Mouse (Mus musculus) gastrocnemius, postnatal 25 days (tissue): ENCODE data around the gene Dlk1. TPM values are rescaled to one million over a fixed set of nuclear protein-coding genes. Genes with fewer than 3 reads are reported as not detected.
"Not testable (repeated sequence)": the region's sequence is repeated elsewhere in the genome, so short reads cannot be mapped to it uniquely, and the experiment has no call there.

Experiments used
- DNase-seq: peaks from one replicate; pipeline ENCODE4 v3.0.0; 2022
- total RNA-seq, 2 experiments: library from RNA; stranded (reverse); gene quantifications; 1 replicate in 1 of 2; 2 replicates in 1 of 2; pipeline ENCODE4 v1.2.3; 2021

The Dlk1 gene
- total RNA-seq, 2 experiments from 2014 or later = 9.4 to 12.8 TPM

DNA sequence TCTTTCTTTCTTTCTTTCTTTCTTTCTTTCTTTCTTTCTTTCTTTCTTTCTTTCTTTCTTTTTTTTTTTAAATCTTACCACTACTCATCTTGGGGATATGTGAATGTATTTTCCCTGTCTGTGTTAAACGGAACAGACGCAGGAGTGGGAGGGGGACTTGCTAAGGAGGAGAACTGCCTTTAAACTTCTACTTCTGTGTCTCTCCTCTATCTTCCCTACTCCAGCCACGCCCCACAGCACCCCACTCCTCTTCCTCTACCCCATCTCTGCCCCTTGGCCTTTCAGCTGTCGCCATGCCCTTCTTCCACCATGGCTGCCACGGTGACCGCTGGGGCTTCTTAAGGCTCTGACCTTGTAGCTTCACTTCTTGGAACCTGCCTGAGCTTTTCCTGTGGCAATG, 14.2 kb upstream of the Dlk1 start:
- DNase-seq = no peak

- DNase-seq = no peak
These were observed 12.6 kb upstream of the Dlk1 start for GRCm38 (mm10) chr12:109439974-109440373.

GRCm38 (mm10) chr12:109441366-109441765, 11.3 kb upstream of the Dlk1 start:
- DNase-seq = peak; percentile 32

DNA sequence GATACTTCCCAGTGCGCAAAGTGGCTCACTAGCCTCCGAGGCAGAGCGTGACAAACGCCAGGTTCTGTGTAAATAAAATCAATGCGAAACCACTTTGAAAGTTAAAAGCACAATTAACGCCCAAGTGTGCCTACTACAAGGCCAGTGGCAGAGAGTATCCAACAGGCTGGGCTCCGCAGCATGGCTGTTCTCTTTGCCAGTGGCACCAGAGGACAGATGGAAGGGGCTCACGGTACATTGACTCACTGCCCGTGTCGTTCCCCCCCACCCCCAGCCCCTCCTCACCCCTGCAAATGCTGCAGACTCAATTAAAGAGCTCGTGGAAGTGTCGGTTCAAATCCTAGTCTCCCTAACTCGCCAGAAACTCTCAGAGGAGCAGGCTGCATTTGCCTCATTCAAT, 10.5 kb upstream of the Dlk1 start:
- DNase-seq = no peak

GRCm38 (mm10) chr12:109443276-109443675, 9.3 kb upstream of the Dlk1 start:
- no peak for DNase-seq

GRCm38 (mm10) chr12:109444999-109445398, 7.6 kb upstream of the Dlk1 start:
- no peak for DNase-seq

DNA sequence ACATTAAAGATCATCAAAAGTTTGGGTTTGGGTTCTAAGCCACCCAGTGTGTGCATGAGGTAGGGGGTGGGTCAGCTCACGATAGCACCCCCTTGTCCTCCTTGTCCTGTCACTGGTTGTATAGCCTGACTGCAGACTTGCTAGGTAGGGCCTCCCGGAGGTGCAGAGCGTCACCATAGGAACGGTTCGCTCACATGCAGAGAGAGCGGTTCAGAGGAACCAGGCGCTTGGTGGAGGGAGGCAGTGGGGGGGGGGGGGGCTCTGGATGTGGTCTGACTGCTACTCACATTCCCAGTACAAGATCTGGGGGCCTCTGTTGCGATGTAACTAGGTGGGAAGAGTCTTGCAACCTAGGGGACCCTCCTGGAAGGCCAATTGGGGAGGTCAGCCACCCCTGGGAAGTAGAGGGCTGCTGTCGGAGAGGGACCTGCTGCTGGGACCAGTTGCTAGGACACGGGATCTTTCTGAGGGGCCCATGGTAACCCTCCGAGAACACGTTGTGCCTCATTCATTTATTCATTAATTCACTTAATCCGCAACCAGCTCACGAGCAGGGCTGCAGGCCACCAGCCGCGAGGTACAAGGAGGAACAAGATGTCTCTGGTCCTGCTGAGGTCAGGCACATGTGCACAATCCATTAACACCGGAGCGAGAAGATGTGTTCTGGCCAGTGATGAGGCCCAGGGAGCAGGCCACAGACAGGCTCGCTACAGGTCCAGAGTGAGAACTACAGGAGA, 7.0 kb upstream of the Dlk1 start:
- no peak for DNase-seq

- no peak for DNase-seq
These were observed 6.2 kb upstream of the Dlk1 start for GRCm38 (mm10) chr12:109446236-109446941.

- DNase-seq = no peak
These were observed 2.9 kb upstream of the Dlk1 start for GRCm38 (mm10) chr12:109449421-109450411.

DNA sequence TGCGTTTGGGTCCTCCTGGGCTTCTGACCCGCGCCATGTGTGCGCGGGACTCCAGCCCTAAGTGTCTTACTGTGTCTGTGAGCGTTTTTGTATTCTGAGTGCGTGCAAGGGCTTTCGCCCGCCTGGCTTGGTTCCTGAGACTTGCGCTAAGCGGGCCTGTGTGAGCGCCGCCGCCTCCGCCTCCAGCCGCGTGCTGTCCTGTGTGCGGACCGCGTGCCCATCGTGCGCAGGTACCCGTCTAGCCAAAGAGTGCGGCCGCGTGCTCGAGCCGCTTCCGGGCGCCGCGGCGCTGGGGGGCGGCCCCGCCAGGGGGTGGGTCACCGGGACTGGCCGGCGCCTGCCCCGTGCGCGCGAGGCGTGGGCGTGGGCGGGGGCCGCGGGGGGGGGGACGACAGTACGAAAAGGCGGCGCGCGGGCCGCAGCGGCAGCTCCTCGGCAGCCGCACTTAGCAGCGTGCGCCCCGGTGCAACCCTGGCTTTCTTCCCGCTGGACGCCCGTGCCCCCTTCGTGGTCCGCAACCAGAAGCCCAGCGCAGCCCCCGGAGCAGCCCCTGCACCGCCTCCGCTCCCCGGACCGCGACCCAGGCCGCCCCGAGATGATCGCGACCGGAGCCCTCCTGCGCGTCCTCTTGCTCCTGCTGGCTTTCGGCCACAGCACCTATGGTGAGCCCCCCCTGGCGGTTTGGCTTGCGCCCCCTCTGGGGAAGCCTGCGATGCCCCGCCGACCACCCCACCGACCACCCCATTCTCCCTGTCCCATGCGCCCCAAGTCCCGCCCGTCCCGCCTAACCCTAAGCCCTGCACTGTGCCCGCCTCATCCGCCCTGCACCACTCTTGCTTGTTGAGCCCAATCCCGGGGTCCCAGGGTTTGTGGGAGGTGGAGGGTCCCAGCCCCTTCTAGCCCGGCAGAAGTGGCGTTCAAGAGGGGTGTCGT, 708 bp downstream of the Dlk1 start:
- DNase-seq = no peak

DNA sequence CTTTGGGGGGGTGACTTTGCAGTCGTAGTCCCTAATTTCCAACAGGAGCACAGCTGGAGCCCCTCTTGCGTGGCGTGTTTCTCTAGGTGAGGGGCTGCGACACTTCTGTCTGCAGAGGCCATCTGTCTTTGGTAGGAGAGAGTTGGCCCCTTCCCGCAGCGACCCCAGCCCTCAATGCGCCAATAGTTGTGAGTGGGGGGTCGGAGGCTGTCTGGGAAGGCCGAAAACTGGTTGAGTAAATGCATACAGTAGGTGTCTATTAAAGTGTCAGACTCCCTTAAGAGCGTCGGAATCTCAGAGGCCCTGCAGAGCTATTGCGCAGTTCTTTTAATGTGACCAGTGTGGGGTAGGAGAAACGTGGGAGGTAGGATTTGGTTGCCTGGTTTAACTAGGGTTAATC, 1.5 kb downstream of the Dlk1 start:
- no peak for DNase-seq

DNA sequence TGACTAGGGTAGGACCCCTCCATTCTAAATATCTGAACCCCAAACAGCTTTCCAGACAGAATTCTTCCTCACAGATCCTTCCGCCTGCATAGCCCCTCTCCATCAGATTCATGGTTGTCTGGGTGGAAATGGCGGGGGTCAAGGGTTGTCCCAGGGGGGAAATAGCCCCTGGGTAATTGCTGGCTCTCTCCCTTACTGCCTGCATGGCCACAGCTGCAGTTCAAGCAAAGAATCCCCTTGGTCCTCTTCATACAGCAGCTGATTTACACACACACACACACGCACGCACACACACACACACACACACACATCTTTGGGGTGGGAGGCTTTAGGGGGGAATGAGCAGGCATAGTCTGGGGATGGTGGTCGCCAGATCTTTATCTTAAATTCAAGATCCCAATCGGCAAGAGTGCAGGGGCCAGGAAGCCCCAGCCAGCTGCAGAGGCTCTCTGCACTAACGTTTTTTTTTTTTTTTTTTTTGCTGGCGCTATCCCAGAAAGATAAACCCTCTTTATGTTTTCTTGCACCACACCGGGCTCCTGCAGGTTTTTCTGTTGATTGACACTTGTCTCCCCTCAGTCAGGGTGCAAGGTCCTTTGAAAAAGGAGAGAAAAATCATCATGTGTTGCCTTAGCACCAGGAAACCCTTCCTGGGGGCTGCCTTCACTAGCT, 4.0 kb downstream of the Dlk1 start:
- no peak for DNase-seq

DNA sequence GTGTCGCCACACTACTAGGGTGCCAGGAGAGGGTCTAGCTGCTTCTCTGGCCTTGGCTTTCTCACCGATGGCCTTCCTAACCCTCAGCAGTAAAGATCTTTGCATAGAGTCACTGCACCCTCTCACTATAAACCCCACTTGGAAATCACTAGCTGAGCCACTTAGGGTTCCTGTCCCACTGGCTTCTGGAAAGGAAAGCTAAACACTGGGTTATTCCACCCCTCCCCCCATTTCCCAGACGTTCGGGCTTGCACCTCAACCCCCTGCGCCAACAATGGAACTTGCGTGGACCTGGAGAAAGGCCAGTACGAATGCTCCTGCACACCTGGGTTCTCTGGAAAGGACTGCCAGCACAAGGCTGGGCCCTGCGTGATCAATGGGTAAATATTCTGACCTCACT, 5.2 kb downstream of the Dlk1 start:
- DNase-seq = no peak

DNA sequence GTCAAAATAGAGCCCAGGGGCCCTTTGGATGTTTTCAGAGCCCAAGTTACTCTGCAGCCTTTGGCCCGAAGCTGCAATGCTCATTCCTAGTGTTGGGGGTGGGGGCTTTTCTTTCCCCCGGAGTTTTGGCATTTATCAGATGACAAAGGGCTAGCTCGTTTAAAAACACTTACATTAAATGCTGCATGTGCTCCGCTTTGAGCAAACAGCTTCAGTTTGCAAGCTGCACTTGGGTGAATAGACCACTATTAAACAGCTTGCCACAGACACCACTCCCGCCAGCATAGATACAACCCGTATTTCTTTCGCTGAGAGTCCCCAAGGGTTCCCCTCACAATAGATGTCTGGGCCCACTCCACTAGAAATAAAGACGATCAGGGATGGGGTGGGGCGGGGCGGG, 6.3 kb downstream of the Dlk1 start:
- no peak for DNase-seq

DNA sequence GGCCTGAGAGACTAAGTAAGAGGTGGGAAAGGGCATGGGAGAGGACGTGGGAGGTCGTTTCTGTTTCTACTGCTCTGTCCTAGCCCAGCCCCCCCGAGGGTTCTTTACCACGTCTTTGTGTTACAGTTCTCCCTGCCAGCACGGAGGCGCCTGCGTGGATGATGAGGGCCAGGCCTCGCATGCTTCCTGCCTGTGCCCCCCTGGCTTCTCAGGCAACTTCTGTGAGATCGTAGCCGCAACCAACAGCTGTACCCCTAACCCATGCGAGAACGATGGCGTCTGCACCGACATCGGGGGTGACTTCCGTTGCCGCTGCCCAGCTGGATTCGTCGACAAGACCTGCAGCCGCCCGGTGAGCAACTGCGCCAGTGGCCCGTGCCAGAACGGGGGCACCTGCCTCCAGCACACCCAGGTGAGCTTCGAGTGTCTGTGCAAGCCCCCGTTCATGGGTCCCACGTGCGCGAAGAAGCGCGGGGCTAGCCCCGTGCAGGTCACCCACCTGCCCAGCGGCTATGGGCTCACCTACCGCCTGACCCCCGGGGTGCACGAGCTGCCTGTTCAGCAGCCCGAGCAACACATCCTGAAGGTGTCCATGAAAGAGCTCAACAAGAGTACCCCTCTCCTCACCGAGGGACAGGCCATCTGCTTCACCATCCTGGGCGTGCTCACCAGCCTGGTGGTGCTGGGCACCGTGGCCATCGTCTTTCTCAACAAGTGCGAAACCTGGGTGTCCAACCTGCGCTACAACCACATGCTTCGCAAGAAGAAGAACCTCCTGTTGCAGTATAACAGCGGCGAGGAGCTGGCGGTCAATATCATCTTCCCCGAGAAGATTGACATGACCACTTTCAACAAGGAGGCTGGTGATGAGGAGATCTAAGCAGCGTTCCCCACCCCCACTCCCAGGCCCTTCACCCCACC, 7.1 kb downstream of the Dlk1 start:
- no peak for DNase-seq

- no peak for DNase-seq
These were observed 10.0 kb downstream of the Dlk1 start for GRCm38 (mm10) chr12:109462594-109462993.

DNA sequence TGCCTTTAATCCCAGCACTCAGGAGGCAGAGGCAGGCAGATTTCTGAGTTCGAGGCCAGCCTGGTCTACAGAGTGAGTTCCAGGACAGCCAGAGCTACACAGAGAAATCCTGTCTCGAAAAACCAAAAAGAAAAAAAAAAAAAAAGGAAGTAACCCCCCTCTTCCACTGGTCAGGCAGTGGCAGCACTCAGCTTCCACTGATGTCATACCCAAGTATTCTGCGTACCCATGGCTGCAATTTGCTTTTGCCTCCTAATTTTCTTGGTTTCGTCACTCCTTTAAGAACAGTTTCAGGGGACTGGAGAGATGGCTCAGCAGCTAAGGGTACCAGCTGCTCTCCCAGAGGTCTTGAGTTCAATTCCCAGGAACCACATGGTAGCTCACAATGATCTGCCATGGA, 14.8 kb downstream of the Dlk1 start:
- not testable (repeated sequence) for DNase-seq

- DNase-seq = no peak
These were observed 17.2 kb downstream of the Dlk1 start for GRCm38 (mm10) chr12:109469793-109470192.

GRCm38 (mm10) chr12:109472627-109473026, 20.0 kb downstream of the Dlk1 start:
- no peak for DNase-seq

- DNase-seq = peak; percentile 57
These were observed 21.0 kb downstream of the Dlk1 start for GRCm38 (mm10) chr12:109473575-109473976.
